Mouse (Mus musculus) kidney, embryonic 16.5 days (tissue): ENCODE data around the gene Ulbp1. TPM values are rescaled to one million over a fixed set of nuclear protein-coding genes. Genes with fewer than 3 reads are reported as not detected.
A peak's percentile ranks its signal among the peaks of the same experiment; 100 is the strongest.
"Not testable (repeated sequence)": the region's sequence is repeated elsewhere in the genome, so short reads cannot be mapped to it uniquely, and the experiment has no call there.

ENCODE experiments used
- ATAC-seq: fragments of 200-750 bp; cut with Nextera tagmentation; 2 replicates; pipeline ENCODE4 v1.8.0; 2017; ENCODE audit warnings: moderate TSS enrichment; ENCODE audit not compliant: low FRiP score, low TSS enrichment
- H3K27ac ChIP-seq: fragments of 300-500 bp; sonication (generic); 2 replicates; pipeline ENCODE4 v1.5.1; 2014; ENCODE audit warnings: low read length
- H3K27me3 ChIP-seq: fragments of 300-500 bp; sonication (generic); 2 replicates; pipeline ENCODE4 v1.6.1; 2014; ENCODE audit warnings: low read length, control low read depth, mixed read lengths; ENCODE audit not compliant: insufficient read depth
- H3K36me3 ChIP-seq: fragments of 300-500 bp; sonication (generic); 2 replicates; pipeline ENCODE4 v1.6.1; 2014; ENCODE audit warnings: low read length, control low read depth, mixed read lengths; ENCODE audit not compliant: insufficient read depth
- H3K4me1 ChIP-seq: fragments of 300-500 bp; sonication (generic); 2 replicates; pipeline ENCODE4 v1.6.1; 2014; ENCODE audit warnings: low read length, control low read depth, mixed read lengths; ENCODE audit not compliant: insufficient read depth
- H3K4me2 ChIP-seq: fragments of 300-500 bp; sonication (generic); replicated peaks from 2 replicates; pipeline ENCODE4 v1.6.1; 2014; ENCODE audit warnings: low read depth, low read length
- H3K4me3 ChIP-seq: fragments of 300-500 bp; sonication (generic); 2 replicates; pipeline ENCODE4 v1.5.1; 2014; ENCODE audit warnings: mild to moderate bottlenecking, low read length
- H3K9ac ChIP-seq: fragments of 300-500 bp; sonication (generic); replicated peaks from 2 replicates; pipeline ENCODE4 v1.6.1; 2014; ENCODE audit warnings: low read length
- H3K9me3 ChIP-seq: fragments of 300-500 bp; sonication (generic); 2 replicates; pipeline ENCODE4 v1.6.1; 2016; ENCODE audit warnings: low read length, control low read depth
- WGBS: fragments of 180-500 bp; shearing (Covaris S2); extraction: QIAGEN DNeasy Blood & Tissue Kit; methylation state at CpG from one replicate; pipeline ENCODE4 v1.1.7; 2014; 5-methylcytosine and 5-hydroxymethylcytosine counted together
- polyA plus RNA-seq: library from polyadenylated mRNA; unstranded; fragments of >200 nt; fragmentation: Nextera tagmentation; extraction: Ambion mirVana; gene quantifications from 2 replicates; pipeline ENCODE4 v1.2.1, GENCODE M21; 2015

Ulbp1 gene
- polyA plus RNA-seq, result 2.5 and 3.6 TPM in 2 replicates

GRCm38 (mm10) chr10:7473197-7473889, at the start of gene Ulbp1:
TSS of gene Ulbp1 (minus strand) at chr10:7473638.
- H3K27me3 ChIP-seq, result no peaks in the 10 kb centered on the region
- WGBS, result 65% methylated on average over 13 of the region's 13 CpGs
- no peak within 1 kb of the TSS for H3K27ac ChIP-seq
- peak within 1 kb of the TSS; percentile 40 for H3K4me2 ChIP-seq
- 0 out of 2 replicates have a peak, but pooled peaks have one; percentile 69 for ATAC-seq
- no peaks in the 10 kb centered on the region for H3K9me3 ChIP-seq
- no peak within 1 kb of the TSS for H3K9ac ChIP-seq
- no peaks in the 10 kb centered on the region for H3K4me1 ChIP-seq
- peak within 1 kb of the TSS; percentile 22 for H3K4me3 ChIP-seq
- H3K36me3 ChIP-seq, result no peaks in the 10 kb centered on the region

GRCm38 (mm10) chr10:7498180-7498579, 24.7 kb upstream of the Ulbp1 start:
- not testable (repeated sequence) for H3K27ac ChIP-seq, H3K4me2 ChIP-seq
- WGBS, result 31% methylated on average over 1 of the region's 1 CpGs

GRCm38 (mm10) chr10:7492384-7492783, 18.9 kb upstream of the Ulbp1 start:
- peak overlapping the region; percentile 18; the same call in 1 of the 2 replicates for H3K4me3 ChIP-seq
- not testable (repeated sequence) for H3K27me3 ChIP-seq, H3K36me3 ChIP-seq, H3K27ac ChIP-seq, H3K9ac ChIP-seq, H3K4me1 ChIP-seq, H3K9me3 ChIP-seq
- peak overlapping the region; percentile 48 for H3K4me2 ChIP-seq
- WGBS, result 10% methylated on average over 10 of the region's 10 CpGs
- 0 out of 2 replicates have a peak, but pooled peaks have one; percentile 23 for ATAC-seq

More at GRCm38 (mm10) chr10:7498180-7498579, 24.7 kb upstream of the Ulbp1 start:
- H3K9ac ChIP-seq, H3K9me3 ChIP-seq, ATAC-seq, H3K4me1 ChIP-seq, H3K36me3 ChIP-seq, H3K27me3 ChIP-seq, H3K4me3 ChIP-seq: not testable (repeated sequence)

DNA sequence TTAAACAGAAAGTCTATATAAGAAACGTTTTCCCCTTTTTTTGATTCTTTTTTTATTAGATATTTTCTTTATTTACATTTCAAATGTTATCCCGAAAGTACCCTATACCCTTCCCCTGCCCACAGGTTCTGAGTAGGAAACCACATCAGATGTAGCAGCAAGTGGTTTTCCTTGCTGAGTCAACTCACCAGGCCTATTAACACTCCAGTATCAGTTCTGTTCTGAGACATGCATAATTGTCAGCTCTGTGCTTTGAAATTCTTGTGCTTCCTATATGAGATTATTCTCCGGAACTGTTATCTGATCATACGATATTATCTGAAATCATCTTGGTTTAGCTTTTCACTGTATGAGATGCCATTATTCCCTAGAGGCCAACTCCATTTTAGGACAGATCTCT, 10.2 kb upstream of the Ulbp1 start:
- no peaks in the 10 kb centered on the region for H3K36me3 ChIP-seq
- no peak for ATAC-seq
- WGBS, result 69% methylated on average over 4 of the region's 4 CpGs

DNA sequence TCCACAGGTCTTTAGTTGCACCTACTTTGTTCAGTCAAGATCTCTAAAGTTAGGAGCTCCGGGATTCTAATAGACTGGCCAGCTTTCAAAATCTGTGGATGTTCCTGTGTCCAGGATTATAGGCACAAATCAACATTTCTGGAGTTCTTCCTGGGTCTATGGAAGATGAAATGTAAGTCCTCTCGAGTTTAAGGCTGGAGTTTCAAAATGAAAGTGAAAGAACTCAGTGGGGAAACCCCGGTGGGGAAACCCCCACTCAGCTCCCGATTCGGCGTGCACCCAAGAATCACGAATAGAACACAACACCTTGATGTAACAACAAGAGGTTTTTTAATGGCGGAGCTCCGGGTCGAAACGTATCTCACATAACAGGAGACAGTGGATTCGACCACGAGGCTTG, 787 bp upstream of the Ulbp1 start:
- not testable (repeated sequence) for H3K4me2 ChIP-seq, H3K4me3 ChIP-seq, H3K9ac ChIP-seq, H3K4me1 ChIP-seq, H3K27ac ChIP-seq, ATAC-seq, H3K36me3 ChIP-seq, H3K9me3 ChIP-seq, H3K27me3 ChIP-seq
- WGBS, result 85% methylated on average over 6 of the region's 13 CpGs

More for the DNA sequence above, 10.2 kb upstream of the Ulbp1 start:
- no peak overlapping the region for H3K4me2 ChIP-seq
- no peak overlapping the region for H3K27ac ChIP-seq
- H3K9me3 ChIP-seq, result no peaks in the 10 kb centered on the region
- H3K4me3 ChIP-seq, result no peak overlapping the region
- H3K9ac ChIP-seq, result no peak overlapping the region
- no peaks in the 10 kb centered on the region for H3K4me1 ChIP-seq
- no peaks in the 10 kb centered on the region for H3K27me3 ChIP-seq

- 76% methylated on average over 3 of the region's 3 CpGs for WGBS
- H3K36me3 ChIP-seq, result no peaks in the 10 kb centered on the region
- no peaks in the 10 kb centered on the region for H3K27me3 ChIP-seq
- H3K9ac ChIP-seq, result no peak overlapping the region
- H3K9me3 ChIP-seq, result no peaks in the 10 kb centered on the region
- no peak overlapping the region for H3K4me2 ChIP-seq
- ATAC-seq, result no peak
- no peak overlapping the region for H3K27ac ChIP-seq
- H3K4me3 ChIP-seq, result no peak overlapping the region
- H3K4me1 ChIP-seq, result no peaks in the 10 kb centered on the region
Observed at GRCm38 (mm10) chr10:7471664-7472063, 1.8 kb downstream of the Ulbp1 start.

- no peaks in the 10 kb centered on the region for H3K36me3 ChIP-seq
- H3K9ac ChIP-seq, result no peak overlapping the region; the same call in 1 of the 2 replicates
- no peaks in the 10 kb centered on the region for H3K9me3 ChIP-seq
- no peak overlapping the region for H3K27ac ChIP-seq
- H3K4me3 ChIP-seq, result peak overlapping the region; percentile 32
- ATAC-seq, result no peak
- H3K27me3 ChIP-seq, result no peaks in the 10 kb centered on the region
- peak overlapping the region; percentile 53 for H3K4me2 ChIP-seq
- H3K4me1 ChIP-seq, result no peaks in the 10 kb centered on the region
- 13% methylated on average over 7 of the region's 7 CpGs for WGBS
Observed at GRCm38 (mm10) chr10:7470457-7470856, 3.0 kb downstream of the Ulbp1 start.

- peak overlapping the region; percentile 32 for H3K4me3 ChIP-seq
- not testable (repeated sequence) for H3K9me3 ChIP-seq, H3K9ac ChIP-seq, H3K36me3 ChIP-seq, H3K4me1 ChIP-seq, H3K27ac ChIP-seq, H3K27me3 ChIP-seq, ATAC-seq
- WGBS, result under 1% methylated on average over 7 of the region's 7 CpGs
- peak overlapping the region; percentile 53 for H3K4me2 ChIP-seq
Observed at GRCm38 (mm10) chr10:7469716-7470414, 3.6 kb downstream of the Ulbp1 start.

DNA sequence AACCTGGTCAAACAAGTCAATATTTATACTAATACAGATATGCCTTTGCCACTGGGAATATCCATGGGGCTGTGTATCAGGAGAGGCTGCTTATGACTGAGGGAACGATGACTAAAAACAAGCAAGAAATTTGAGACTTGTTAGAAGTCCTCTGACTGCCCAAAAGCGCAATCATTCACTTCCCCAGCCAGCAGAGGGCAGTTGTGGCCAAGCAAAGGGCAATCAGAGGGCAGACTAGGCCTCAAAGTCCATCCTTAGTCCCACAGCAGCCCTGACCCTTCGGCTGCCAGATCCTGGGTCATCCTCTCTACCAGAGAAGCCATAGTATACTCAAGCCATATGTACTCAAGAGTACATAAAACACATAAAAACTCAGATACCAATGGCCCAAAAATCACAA, 11.4 kb downstream of the Ulbp1 start:
- no peak for ATAC-seq
- Histone ChIP-seq H3K27me3 (no peaks in the 10 kb centered on the region), H3K36me3 (no peaks in the 10 kb centered on the region), H3K9me3 (peaks cover 13% of the 10 kb centered on the region), H3K4me3 (no peak overlapping the region), H3K4me2 (no peak overlapping the region), H3K4me1 (no peaks in the 10 kb centered on the region), H3K9ac (no peak overlapping the region), H3K27ac (no peak overlapping the region)
- 54% methylated on average over 3 of the region's 3 CpGs for WGBS

DNA sequence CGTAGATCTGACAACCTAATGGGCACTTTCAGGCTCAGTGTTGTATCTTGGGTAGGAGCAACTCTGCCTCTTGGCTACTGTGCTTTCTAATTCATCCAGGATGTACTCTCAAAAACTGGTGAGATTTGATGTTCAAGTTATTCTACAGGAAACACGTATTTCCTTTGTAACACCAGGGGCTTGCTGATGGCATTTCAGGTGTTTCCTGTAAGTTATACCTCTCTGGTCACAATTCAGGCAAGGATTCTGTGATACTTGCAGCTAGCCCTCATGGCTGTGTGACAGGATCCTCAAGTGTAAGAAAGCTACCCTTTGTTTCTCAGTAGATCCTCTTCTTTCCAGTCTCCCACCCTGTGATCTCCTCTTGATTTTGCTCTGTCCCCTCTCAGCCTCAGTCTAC, 34.5 kb downstream of the Ulbp1 start:
- H3K4me3 ChIP-seq, result no peak overlapping the region
- H3K4me1 ChIP-seq, result no peaks in the 10 kb centered on the region
- H3K27ac ChIP-seq, result no peak overlapping the region
- no peak overlapping the region for H3K9ac ChIP-seq
- WGBS, result 87% methylated on average over 2 of the region's 2 CpGs
- H3K4me2 ChIP-seq, result no peak overlapping the region
- no peaks in the 10 kb centered on the region for H3K36me3 ChIP-seq
- ATAC-seq, result no peak
- H3K27me3 ChIP-seq, result no peaks in the 10 kb centered on the region
- H3K9me3 ChIP-seq, result no peaks in the 10 kb centered on the region
